Mouse (Mus musculus): ENCODE results near the gene Pink1.

DNA sequence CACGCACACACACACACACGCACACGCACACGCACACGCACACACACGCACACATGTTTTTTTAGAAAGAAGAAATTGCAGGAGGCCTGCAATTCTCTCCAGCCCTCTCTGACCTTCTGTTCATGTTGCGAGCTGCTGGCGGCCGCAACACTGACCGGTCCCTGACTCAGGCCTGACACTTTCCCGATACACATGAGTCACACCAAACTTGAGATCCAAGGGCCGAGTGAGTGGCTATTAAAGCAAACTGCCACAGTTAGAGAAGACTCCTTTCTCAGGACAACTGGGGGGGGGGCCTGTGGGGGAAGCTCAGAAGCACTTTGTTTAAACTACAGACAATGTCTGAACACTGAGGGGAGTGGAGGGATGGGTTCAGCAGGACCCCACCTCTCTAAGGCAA is 30.4 kb upstream of the Pink1 start:
- TF ChIP-seq CTCF (IDR thresholded peaks at IDR 0.05; ENCODE audit: insufficient read depth, low read length) (no peak), POLR2A (IDR thresholded peaks at IDR 0.05; ENCODE audit: borderline replicate concordance, extremely low read depth, low read depth, low read length) (no peak)

Data from lung, adult 2 months (tissue).